Mouse (Mus musculus): ENCODE data around the gene Cyb5r1. TPM values are rescaled to one million over a fixed set of nuclear protein-coding genes. Genes with fewer than 3 reads are reported as not detected.

Cyb5r1 gene
- polyA plus RNA-seq, 1 experiment from 2014 or later = 42.2 TPM

GRCm38 (mm10) chr1:134374124-134374523 lies 31.2 kb upstream of the Cyb5r1 start:
- Histone ChIP-seq H3K4me3 (ENCODE audit: low read length) (no peak overlapping the region), H3K4me2 (ENCODE audit: low read depth, low read length) (no peak overlapping the region), H3K27me3 (ENCODE audit: control insufficient read depth, insufficient read depth, low read length) (no peaks in the 10 kb centered on the region), H3K9ac (ENCODE audit: low read length) (no peak overlapping the region), H3K27ac (ENCODE audit: low read length) (no peak overlapping the region), H3K36me3 (ENCODE audit: control insufficient read depth, insufficient read depth) (no peaks in the 10 kb centered on the region), H3K4me1 (ENCODE audit: control insufficient read depth, insufficient read depth, low read length) (no peaks in the 10 kb centered on the region), H3K9me3 (replicated peaks; ENCODE audit: control insufficient read depth, low read length) (peaks cover 4% of the 10 kb centered on the region; the same call in 1 of the 2 replicates)
- 59% methylated on average over 2 of the region's 2 CpGs for WGBS
- ATAC-seq (replicated peaks; ENCODE audit: extremely low read depth, insufficient read depth, low FRiP score) = no peak

- no peak for ATAC-seq (replicated peaks; ENCODE audit: extremely low read depth, insufficient read depth, low FRiP score)
- Histone ChIP-seq H3K9me3 (replicated peaks; ENCODE audit: control insufficient read depth, low read length) (peaks cover 4% of the 10 kb centered on the region; the same call in 1 of the 2 replicates), H3K4me3 (ENCODE audit: low read length) (no peak overlapping the region), H3K4me1 (ENCODE audit: control insufficient read depth, insufficient read depth, low read length) (peaks cover 5% of the 10 kb centered on the region), H3K36me3 (ENCODE audit: control insufficient read depth, insufficient read depth) (no peaks in the 10 kb centered on the region), H3K4me2 (ENCODE audit: low read depth, low read length) (no peak overlapping the region), H3K27ac (ENCODE audit: low read length) (no peak overlapping the region), H3K27me3 (ENCODE audit: control insufficient read depth, insufficient read depth, low read length) (no peaks in the 10 kb centered on the region), H3K9ac (ENCODE audit: low read length) (no peak overlapping the region)
- 90% methylated on average over 2 of the region's 2 CpGs for WGBS
Observed at GRCm38 (mm10) chr1:134381051-134381450, 24.3 kb upstream of the Cyb5r1 start.

- peak overlapping the region; percentile 27; the same call in 1 of the 2 replicates for H3K27ac ChIP-seq (ENCODE audit: low read length)
- WGBS = 6% methylated on average over 19 of the region's 19 CpGs
Observed at GRCm38 (mm10) chr1:134381795-134382625, 23.3 kb upstream of the Cyb5r1 start.

GRCm38 (mm10) chr1:134384581-134384980 lies 20.8 kb upstream of the Cyb5r1 start:
- no peak overlapping the region for H3K4me2 ChIP-seq (ENCODE audit: low read depth, low read length)
- H3K36me3 ChIP-seq (ENCODE audit: control insufficient read depth, insufficient read depth) = no peaks in the 10 kb centered on the region
- H3K9ac ChIP-seq (ENCODE audit: low read length) = no peak overlapping the region
- 83% methylated on average over 4 of the region's 4 CpGs for WGBS
- ATAC-seq (replicated peaks; ENCODE audit: extremely low read depth, insufficient read depth, low FRiP score) = no peak
- H3K4me1 ChIP-seq (ENCODE audit: control insufficient read depth, insufficient read depth, low read length) = peaks cover 5% of the 10 kb centered on the region
- H3K27me3 ChIP-seq (ENCODE audit: control insufficient read depth, insufficient read depth, low read length) = peaks cover 2% of the 10 kb centered on the region; the same call in 1 of the 2 replicates
- no peak overlapping the region for H3K27ac ChIP-seq (ENCODE audit: low read length)
- H3K9me3 ChIP-seq (replicated peaks; ENCODE audit: control insufficient read depth, low read length) = peaks cover 4% of the 10 kb centered on the region; the same call in 1 of the 2 replicates
- H3K4me3 ChIP-seq (ENCODE audit: low read length) = no peak overlapping the region

More at GRCm38 (mm10) chr1:134381795-134382625, 23.3 kb upstream of the Cyb5r1 start:
- Histone ChIP-seq H3K4me3 (ENCODE audit: low read length) (peak overlapping the region; percentile 44), H3K27me3 (ENCODE audit: control insufficient read depth, insufficient read depth, low read length) (peaks cover 2% of the 10 kb centered on the region; the same call in 1 of the 2 replicates), H3K36me3 (ENCODE audit: control insufficient read depth, insufficient read depth) (no peaks in the 10 kb centered on the region), H3K9me3 (replicated peaks; ENCODE audit: control insufficient read depth, low read length) (peaks cover 4% of the 10 kb centered on the region; the same call in 1 of the 2 replicates), H3K4me2 (ENCODE audit: low read depth, low read length) (peak overlapping the region; percentile 75), H3K9ac (ENCODE audit: low read length) (peak overlapping the region; percentile 70), H3K4me1 (ENCODE audit: control insufficient read depth, insufficient read depth, low read length) (peaks cover 5% of the 10 kb centered on the region)
- ATAC-seq (replicated peaks; ENCODE audit: extremely low read depth, insufficient read depth, low FRiP score) = no peak

- H3K9ac ChIP-seq (ENCODE audit: low read length) = no peak overlapping the region
- H3K4me1 ChIP-seq (ENCODE audit: control insufficient read depth, insufficient read depth, low read length) = peaks cover 5% of the 10 kb centered on the region
- no peak overlapping the region for H3K4me2 ChIP-seq (ENCODE audit: low read depth, low read length)
- no peaks in the 10 kb centered on the region for H3K36me3 ChIP-seq (ENCODE audit: control insufficient read depth, insufficient read depth)
- H3K27me3 ChIP-seq (ENCODE audit: control insufficient read depth, insufficient read depth, low read length) = peaks cover 2% of the 10 kb centered on the region; the same call in 1 of the 2 replicates
- ATAC-seq (replicated peaks; ENCODE audit: extremely low read depth, insufficient read depth, low FRiP score) = no peak
- no peak overlapping the region for H3K27ac ChIP-seq (ENCODE audit: low read length)
- peaks cover 4% of the 10 kb centered on the region; the same call in 1 of the 2 replicates for H3K9me3 ChIP-seq (replicated peaks; ENCODE audit: control insufficient read depth, low read length)
- no peak overlapping the region for H3K4me3 ChIP-seq (ENCODE audit: low read length)
Observed at GRCm38 (mm10) chr1:134385176-134385575, 20.2 kb upstream of the Cyb5r1 start.

- peaks cover 2% of the 10 kb centered on the region; the same call in 1 of the 2 replicates for H3K27me3 ChIP-seq (ENCODE audit: control insufficient read depth, insufficient read depth, low read length)
- H3K27ac ChIP-seq (ENCODE audit: low read length) = no peak within 1 kb of the TSS
- peaks cover 5% of the 10 kb centered on the region for H3K4me1 ChIP-seq (ENCODE audit: control insufficient read depth, insufficient read depth, low read length)
- H3K36me3 ChIP-seq (ENCODE audit: control insufficient read depth, insufficient read depth) = no peaks in the 10 kb centered on the region
- no peak for ATAC-seq (replicated peaks; ENCODE audit: extremely low read depth, insufficient read depth, low FRiP score)
- no peak within 1 kb of the TSS for H3K9ac ChIP-seq (ENCODE audit: low read length)
- H3K4me3 ChIP-seq (ENCODE audit: low read length) = no peak within 1 kb of the TSS
- H3K4me2 ChIP-seq (ENCODE audit: low read depth, low read length) = no peak within 1 kb of the TSS
- H3K9me3 ChIP-seq (replicated peaks; ENCODE audit: control insufficient read depth, low read length) = peaks cover 4% of the 10 kb centered on the region; the same call in 1 of the 2 replicates
- 83% methylated on average over 1 of the region's 1 CpGs for WGBS
Observed at GRCm38 (mm10) chr1:134385666-134386065, 19.7 kb upstream of the Cyb5r1 start, which contains the start of gene 4933406M09Rik. Gene 4933406M09Rik (plus strand): TSS chr1:134385940.

- H3K9ac ChIP-seq (ENCODE audit: low read length) = no peak overlapping the region
- no peaks in the 10 kb centered on the region for H3K4me1 ChIP-seq (ENCODE audit: control insufficient read depth, insufficient read depth, low read length)
- H3K27ac ChIP-seq (ENCODE audit: low read length) = no peak overlapping the region
- ATAC-seq (replicated peaks; ENCODE audit: extremely low read depth, insufficient read depth, low FRiP score) = no peak
- H3K36me3 ChIP-seq (ENCODE audit: control insufficient read depth, insufficient read depth) = no peaks in the 10 kb centered on the region
- H3K4me3 ChIP-seq (ENCODE audit: low read length) = no peak overlapping the region
- 47% methylated on average over 5 of the region's 5 CpGs for WGBS
- H3K9me3 ChIP-seq (replicated peaks; ENCODE audit: control insufficient read depth, low read length) = no peaks in the 10 kb centered on the region
- H3K4me2 ChIP-seq (ENCODE audit: low read depth, low read length) = no peak overlapping the region
- no peaks in the 10 kb centered on the region for H3K27me3 ChIP-seq (ENCODE audit: control insufficient read depth, insufficient read depth, low read length)
Observed at GRCm38 (mm10) chr1:134393827-134394226, 11.5 kb upstream of the Cyb5r1 start.

- no peak overlapping the region for H3K4me2 ChIP-seq (ENCODE audit: low read depth, low read length)
- H3K4me3 ChIP-seq (ENCODE audit: low read length) = no peak overlapping the region
- no peak overlapping the region for H3K9ac ChIP-seq (ENCODE audit: low read length)
- no peaks in the 10 kb centered on the region for H3K36me3 ChIP-seq (ENCODE audit: control insufficient read depth, insufficient read depth)
- ATAC-seq (replicated peaks; ENCODE audit: extremely low read depth, insufficient read depth, low FRiP score) = no peak
- peaks cover 4% of the 10 kb centered on the region for H3K9me3 ChIP-seq (replicated peaks; ENCODE audit: control insufficient read depth, low read length)
- H3K27ac ChIP-seq (ENCODE audit: low read length) = no peak overlapping the region
- 89% methylated on average over 12 of the region's 12 CpGs for WGBS
- H3K27me3 ChIP-seq (ENCODE audit: control insufficient read depth, insufficient read depth, low read length) = no peaks in the 10 kb centered on the region
- H3K4me1 ChIP-seq (ENCODE audit: control insufficient read depth, insufficient read depth, low read length) = no peaks in the 10 kb centered on the region
Observed at GRCm38 (mm10) chr1:134398210-134398609, 7.1 kb upstream of the Cyb5r1 start.

GRCm38 (mm10) chr1:134399735-134400134 lies 5.6 kb upstream of the Cyb5r1 start:
- Histone ChIP-seq H3K4me1 (ENCODE audit: control insufficient read depth, insufficient read depth, low read length) (no peaks in the 10 kb centered on the region), H3K27ac (ENCODE audit: low read length) (no peak overlapping the region), H3K9ac (ENCODE audit: low read length) (no peak overlapping the region), H3K36me3 (ENCODE audit: control insufficient read depth, insufficient read depth) (no peaks in the 10 kb centered on the region), H3K4me2 (ENCODE audit: low read depth, low read length) (no peak overlapping the region), H3K9me3 (replicated peaks; ENCODE audit: control insufficient read depth, low read length) (peaks cover 4% of the 10 kb centered on the region), H3K4me3 (ENCODE audit: low read length) (no peak overlapping the region), H3K27me3 (ENCODE audit: control insufficient read depth, insufficient read depth, low read length) (no peaks in the 10 kb centered on the region)
- no peak for ATAC-seq (replicated peaks; ENCODE audit: extremely low read depth, insufficient read depth, low FRiP score)
- WGBS = 61% methylated on average over 5 of the region's 5 CpGs

Measured in heart, embryonic 16.5 days (tissue).